Mouse (Mus musculus) kidney, postnatal 25 days (tissue): ENCODE measurements at regions not wholly inside any gene's neighbourhood (a gene's known extent, or its start where the extent isn't known, plus 50 kb on each side); places are given as distances from the start of the nearest gene placed in this dataset.
"Not testable (repeated sequence)": the region's sequence is repeated elsewhere in the genome, so short reads cannot be mapped to it uniquely, and the experiment has no call there.

Experiments
- DNase-seq, 2 experiments: peaks; one replicate each; pipeline ENCODE4 v3.0.0; 2021; ENCODE audit warnings: mixed read lengths in 2 of 2

GRCm38 (mm10) chr11:71285193-71285592 lies 54.7 kb upstream of the Nlrp1b start:
- DNase-seq, result no peak

GRCm38 (mm10) chr11:71288243-71288642 lies 57.7 kb upstream of the Nlrp1b start:
- DNase-seq, result not testable (repeated sequence)

GRCm38 (mm10) chr11:71289490-71289889 lies 59.0 kb upstream of the Nlrp1b start:
- DNase-seq, result no peak

GRCm38 (mm10) chr11:71299479-71299878 lies 68.9 kb upstream of the Nlrp1b start:
- no peak for DNase-seq

- no peak for DNase-seq
Observed at GRCm38 (mm10) chr11:71323439-71323838, 92.9 kb upstream of the Nlrp1b start.

- no peak for DNase-seq
Observed at GRCm38 (mm10) chr11:71337428-71337827, 106.9 kb upstream of the Nlrp1b start.

- DNase-seq, result peak; percentile 44 to 52
Observed at GRCm38 (mm10) chr11:71346024-71346423, 115.5 kb upstream of the Nlrp1b start.

- no peak for DNase-seq
Observed at GRCm38 (mm10) chr11:71357089-71357488, 126.6 kb upstream of the Nlrp1b start.

GRCm38 (mm10) chr11:71360856-71361255 lies 130.3 kb upstream of the Nlrp1b start:
- DNase-seq, result no peak

GRCm38 (mm10) chr11:71371871-71372270 lies 141.3 kb upstream of the Nlrp1b start:
- peak in 1 of 2 experiments; percentile 31 for DNase-seq

- DNase-seq, result no peak
Observed at GRCm38 (mm10) chr11:71375132-71375531, 144.6 kb upstream of the Nlrp1b start.

GRCm38 (mm10) chr11:71388411-71388810 lies 157.9 kb upstream of the Nlrp1b start:
- DNase-seq, result no peak

GRCm38 (mm10) chr11:71389659-71390058 lies 159.1 kb upstream of the Nlrp1b start:
- peak in 1 of 2 experiments; percentile 20 for DNase-seq

GRCm38 (mm10) chr11:71390151-71390550 lies 159.6 kb upstream of the Nlrp1b start:
- DNase-seq, result no peak

- no peak for DNase-seq
Observed at GRCm38 (mm10) chr11:71390616-71391015, 160.1 kb upstream of the Nlrp1b start.

- no peak for DNase-seq
Observed at GRCm38 (mm10) chr11:71393406-71393805, 162.9 kb upstream of the Nlrp1b start.

GRCm38 (mm10) chr11:71395023-71395422 lies 164.5 kb upstream of the Nlrp1b start:
- no peak for DNase-seq

GRCm38 (mm10) chr11:71395631-71396030 lies 165.1 kb upstream of the Nlrp1b start:
- no peak for DNase-seq

- DNase-seq, result no peak
Observed at GRCm38 (mm10) chr11:71400351-71400750, 169.8 kb upstream of the Nlrp1b start.

GRCm38 (mm10) chr11:71401411-71402276 lies 171.1 kb upstream of the Nlrp1b start:
- DNase-seq, result no peak

GRCm38 (mm10) chr11:71404361-71404760 lies 173.8 kb upstream of the Nlrp1b start:
- no peak for DNase-seq

- DNase-seq, result no peak
Observed at GRCm38 (mm10) chr11:71407043-71407442, 176.5 kb upstream of the Nlrp1b start.

GRCm38 (mm10) chr11:71409211-71409765 lies 178.8 kb upstream of the Nlrp1b start:
- no peak for DNase-seq

- DNase-seq, result no peak
Observed at GRCm38 (mm10) chr11:71410582-71410981, 180.0 kb upstream of the Nlrp1b start.
